Mouse (Mus musculus): ENCODE measurements around the gene Pla2g16. TPM values are rescaled to one million over a fixed set of nuclear protein-coding genes. Genes with fewer than 3 reads are reported as not detected.

The Pla2g16 gene
- polyA plus RNA-seq, 1 experiment from 2014 or later, result 23.9 TPM

GRCm38 (mm10) chr19:7606801-7607689, 49.8 kb downstream of the Pla2g16 start, which contains the start of gene Lgals12:
Gene Lgals12, minus strand, starts transcription at chr19:7607193.
- Histone ChIP-seq H3K27me3 (ENCODE audit: control insufficient read depth, insufficient read depth, low read length) (no peaks in the 10 kb centered on the region), H3K4me1 (replicated peaks; ENCODE audit: control insufficient read depth, insufficient read depth) (0 out of 2 replicates have a peak, but pooled peaks cover 3% of the 10 kb centered on the region), H3K27ac (replicated peaks) (peak within 1 kb of the TSS; percentile 94), H3K4me3 (ENCODE audit: low read depth, low read length) (peak within 1 kb of the TSS; percentile 21; the same call in 1 of the 2 replicates), H3K36me3 (ENCODE audit: control insufficient read depth, insufficient read depth, low read length) (no peaks in the 10 kb centered on the region), H3K9me3 (ENCODE audit: control insufficient read depth, low read length) (no peaks in the 10 kb centered on the region), H3K4me2 (replicated peaks; ENCODE audit: low read depth) (peak within 1 kb of the TSS; percentile 62), H3K9ac (ENCODE audit: low read length) (peak within 1 kb of the TSS; percentile 50)
- 9% methylated on average over 15 of the region's 15 CpGs for WGBS
- TF ChIP-seq EP300 (optimal IDR thresholded peaks at IDR 0.05), result no peak
- TF ChIP-seq CTCF (IDR thresholded peaks at IDR 0.05; ENCODE audit: low read depth), result no peak
- DNase-seq (ENCODE audit: low spot score), result peak; percentile 80
- peak; percentile 52 for ATAC-seq (ENCODE audit: low FRiP score, low TSS enrichment)

GRCm38 (mm10) chr19:7607690-7608201, 50.5 kb downstream of the Pla2g16 start:
- Histone ChIP-seq H3K4me3 (ENCODE audit: low read depth, low read length) (no peak overlapping the region), H3K4me2 (replicated peaks; ENCODE audit: low read depth) (peak overlapping the region; percentile 62; the same call in 1 of the 2 replicates), H3K4me1 (replicated peaks; ENCODE audit: control insufficient read depth, insufficient read depth) (0 out of 2 replicates have a peak, but pooled peaks cover 3% of the 10 kb centered on the region), H3K36me3 (ENCODE audit: control insufficient read depth, insufficient read depth, low read length) (no peaks in the 10 kb centered on the region), H3K27ac (replicated peaks) (peak overlapping the region; percentile 94), H3K9ac (ENCODE audit: low read length) (no peak overlapping the region), H3K9me3 (ENCODE audit: control insufficient read depth, low read length) (no peaks in the 10 kb centered on the region), H3K27me3 (ENCODE audit: control insufficient read depth, insufficient read depth, low read length) (no peaks in the 10 kb centered on the region)
- ATAC-seq (ENCODE audit: low FRiP score, low TSS enrichment), result peak; percentile 75
- DNase-seq (ENCODE audit: low spot score), result peak; percentile 84
- no peak for TF ChIP-seq EP300 (optimal IDR thresholded peaks at IDR 0.05)
- TF ChIP-seq CTCF (IDR thresholded peaks at IDR 0.05; ENCODE audit: low read depth), result no peak
- 57% methylated on average over 7 of the region's 7 CpGs for WGBS

DNA sequence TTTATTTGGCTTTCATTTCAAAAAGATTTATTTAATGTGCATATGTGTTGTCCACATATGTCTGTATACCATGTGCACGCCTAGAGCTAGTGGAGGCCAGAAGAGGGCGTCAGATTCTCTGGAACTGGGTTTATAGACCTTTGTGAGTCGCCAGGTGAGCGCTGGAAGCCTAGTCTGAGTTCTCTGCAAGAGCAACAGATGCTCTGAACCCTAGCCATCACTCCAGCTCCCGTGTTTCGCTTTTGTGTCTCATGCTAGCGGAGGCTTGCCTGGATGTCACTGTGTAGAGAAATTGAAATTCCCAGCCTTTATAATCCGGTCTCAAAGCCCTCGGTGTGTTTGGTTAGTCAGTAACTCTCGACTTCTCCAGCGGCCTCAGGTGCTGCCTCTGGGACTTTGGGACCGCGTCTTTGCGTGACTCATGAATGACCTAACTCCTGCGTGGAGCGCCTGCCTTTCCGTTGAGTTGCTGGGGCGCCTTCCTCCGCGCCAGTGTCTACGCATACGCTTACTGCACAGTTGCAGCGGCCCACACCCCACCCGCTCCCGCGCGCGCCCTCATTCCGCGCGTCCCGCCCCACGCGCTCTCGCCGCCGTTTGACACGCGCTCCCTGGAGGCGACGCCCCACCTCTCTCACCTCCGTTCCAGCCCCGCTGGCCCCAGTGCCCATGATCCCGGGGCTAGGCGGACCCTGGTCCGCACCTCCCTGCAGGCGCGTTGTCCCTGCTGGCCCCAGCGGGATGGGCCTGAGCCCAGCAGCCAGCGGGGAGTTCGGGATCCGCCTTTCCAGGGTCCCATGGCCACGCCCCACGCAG, 54.9 kb downstream of the Pla2g16 start, which contains the start of gene Hrasls5:
Gene Hrasls5, plus strand, starts transcription at position 600 of the 816 bp plus-strand sequence.
- Histone ChIP-seq H3K9ac (ENCODE audit: low read length) (peak within 1 kb of the TSS; percentile 53), H3K27ac (replicated peaks) (0 out of 2 replicates have a peak within 1 kb of the TSS, but pooled peaks have one; percentile 19), H3K9me3 (ENCODE audit: control insufficient read depth, low read length) (no peaks in the 10 kb centered on the region), H3K27me3 (ENCODE audit: control insufficient read depth, insufficient read depth, low read length) (no peaks in the 10 kb centered on the region), H3K36me3 (ENCODE audit: control insufficient read depth, insufficient read depth, low read length) (no peaks in the 10 kb centered on the region), H3K4me3 (ENCODE audit: low read depth, low read length) (peak within 1 kb of the TSS; percentile 39), H3K4me1 (replicated peaks; ENCODE audit: control insufficient read depth, insufficient read depth) (no peaks in the 10 kb centered on the region), H3K4me2 (replicated peaks; ENCODE audit: low read depth) (peak within 1 kb of the TSS; percentile 74)
- 2% methylated on average over 52 of the region's 54 CpGs for WGBS
- DNase-seq (ENCODE audit: low spot score), result peak; percentile 76
- TF ChIP-seq CTCF (IDR thresholded peaks at IDR 0.05; ENCODE audit: low read depth) (peak; percentile 51), EP300 (optimal IDR thresholded peaks at IDR 0.05) (no peak)
- peak; percentile 79 for ATAC-seq (ENCODE audit: low FRiP score, low TSS enrichment)

DNA sequence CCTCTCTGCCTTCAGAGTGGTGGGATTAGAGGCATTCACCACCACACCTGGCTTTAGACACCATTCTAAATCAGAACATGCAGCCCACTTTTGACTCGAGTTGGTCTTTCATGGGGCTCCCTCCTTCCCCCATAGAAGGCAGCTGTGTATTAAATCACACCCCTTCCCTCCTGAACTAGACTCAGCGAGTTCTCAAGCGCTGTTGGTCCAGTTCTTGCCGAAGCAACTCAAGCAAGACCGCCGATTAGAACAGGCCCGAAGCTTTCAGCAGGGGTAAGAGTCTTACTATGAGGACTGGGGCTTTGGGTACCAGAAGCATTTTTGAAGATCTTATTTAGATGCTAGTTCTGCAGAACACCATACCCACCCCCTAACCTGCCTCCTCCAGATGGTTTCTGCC, 55.9 kb downstream of the Pla2g16 start:
- ATAC-seq (ENCODE audit: low FRiP score, low TSS enrichment) (no peak), DNase-seq (ENCODE audit: low spot score) (no peak)
- H3K36me3 ChIP-seq (ENCODE audit: control insufficient read depth, insufficient read depth, low read length), result no peaks in the 10 kb centered on the region
- H3K27ac ChIP-seq (replicated peaks), result no peak overlapping the region
- H3K9me3 ChIP-seq (ENCODE audit: control insufficient read depth, low read length), result no peaks in the 10 kb centered on the region
- no peak overlapping the region for H3K4me3 ChIP-seq (ENCODE audit: low read depth, low read length)
- WGBS, result 87% methylated on average over 7 of the region's 7 CpGs
- no peak for TF ChIP-seq EP300 (optimal IDR thresholded peaks at IDR 0.05)
- no peak for TF ChIP-seq CTCF (IDR thresholded peaks at IDR 0.05; ENCODE audit: low read depth)
- H3K4me1 ChIP-seq (replicated peaks; ENCODE audit: control insufficient read depth, insufficient read depth), result no peaks in the 10 kb centered on the region
- H3K4me2 ChIP-seq (replicated peaks; ENCODE audit: low read depth), result no peak overlapping the region
- no peaks in the 10 kb centered on the region for H3K27me3 ChIP-seq (ENCODE audit: control insufficient read depth, insufficient read depth, low read length)
- H3K9ac ChIP-seq (ENCODE audit: low read length), result no peak overlapping the region

DNA sequence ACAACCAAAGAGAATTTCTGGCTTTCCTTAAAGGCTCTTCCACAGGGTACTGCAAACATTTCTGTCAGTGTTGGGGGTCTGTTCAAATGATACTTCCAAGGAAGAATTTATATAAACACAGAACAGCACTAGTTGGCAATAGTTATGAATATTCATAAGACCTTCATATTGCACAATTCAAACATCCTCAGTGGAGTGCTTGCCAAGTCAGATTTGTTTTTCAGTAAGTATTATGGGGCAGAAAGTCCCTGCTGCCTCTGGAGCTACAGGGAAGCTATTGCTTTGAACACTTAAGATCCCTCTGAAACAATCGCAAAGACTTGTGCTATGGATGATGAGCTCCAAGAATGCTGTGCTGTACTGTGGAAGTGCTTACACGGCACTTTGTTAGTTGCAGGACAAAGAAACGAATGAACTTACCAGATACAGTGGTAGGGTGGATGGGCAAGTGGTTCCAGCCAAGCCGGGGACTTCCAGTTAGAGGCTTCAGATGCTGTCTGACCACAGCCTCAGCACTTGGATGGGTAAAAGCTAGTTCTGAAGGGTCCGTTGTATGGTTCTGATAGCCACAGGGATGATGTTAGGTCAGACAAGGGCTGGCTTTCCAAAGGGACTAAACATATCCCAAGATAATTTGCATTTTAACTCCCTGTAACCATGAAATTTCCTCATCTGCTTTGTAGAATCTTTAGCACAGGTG, 59.1 kb downstream of the Pla2g16 start:
- H3K9me3 ChIP-seq (ENCODE audit: control insufficient read depth, low read length), result no peaks in the 10 kb centered on the region
- ATAC-seq (ENCODE audit: low FRiP score, low TSS enrichment), result no peak
- no peak overlapping the region for H3K27ac ChIP-seq (replicated peaks)
- H3K4me2 ChIP-seq (replicated peaks; ENCODE audit: low read depth), result no peak overlapping the region
- H3K4me1 ChIP-seq (replicated peaks; ENCODE audit: control insufficient read depth, insufficient read depth), result no peaks in the 10 kb centered on the region
- H3K27me3 ChIP-seq (ENCODE audit: control insufficient read depth, insufficient read depth, low read length), result no peaks in the 10 kb centered on the region
- DNase-seq (ENCODE audit: low spot score), result no peak
- H3K9ac ChIP-seq (ENCODE audit: low read length), result no peak overlapping the region
- no peak overlapping the region for H3K4me3 ChIP-seq (ENCODE audit: low read depth, low read length)
- 73% methylated on average over 5 of the region's 5 CpGs for WGBS
- no peaks in the 10 kb centered on the region for H3K36me3 ChIP-seq (ENCODE audit: control insufficient read depth, insufficient read depth, low read length)
- TF ChIP-seq EP300 (optimal IDR thresholded peaks at IDR 0.05) (no peak), CTCF (IDR thresholded peaks at IDR 0.05; ENCODE audit: low read depth) (no peak)
